Mouse (Mus musculus) lung, postnatal 0 days (tissue): Measurements from ENCODE around the gene Nup107.

Source experiments
- CTCF ChIP-seq: IDR thresholded peaks from 2 replicates; pipeline ENCODE4 v1.5.1; 2016; ENCODE audit warnings: antibody characterized with exemption, mild to moderate bottlenecking
- EP300 ChIP-seq: IDR thresholded peaks from 2 replicates; pipeline ENCODE4 v1.6.1; 2016; ENCODE audit warnings: antibody characterized with exemption, mild to moderate bottlenecking, control low read depth

DNA sequence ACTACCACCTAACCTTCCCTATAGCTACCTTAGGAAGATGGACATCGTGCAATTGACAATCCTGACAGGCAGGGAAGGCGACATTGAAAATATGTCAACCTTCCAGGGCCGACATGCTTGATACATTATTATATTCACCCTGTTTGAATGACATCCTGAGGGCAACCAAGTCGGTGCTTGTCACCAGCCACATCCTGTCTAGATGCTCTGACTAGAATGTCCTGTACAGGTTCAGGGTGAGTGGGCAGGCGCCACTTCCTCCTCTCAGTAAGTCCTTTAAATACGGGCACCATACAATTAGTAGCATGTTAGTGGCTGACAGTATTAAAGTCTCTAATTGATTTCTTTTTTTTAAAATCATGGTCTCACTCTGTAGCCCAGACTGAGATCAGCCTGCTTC, 15.6 kb upstream of the Nup107 start:
- TF ChIP-seq CTCF, result no peak
- no peak for TF ChIP-seq EP300
